Mouse (Mus musculus): Measurements from ENCODE around the gene Kazald1.
A peak's percentile ranks its signal among the peaks of the same experiment; 100 is the strongest.

DNA sequence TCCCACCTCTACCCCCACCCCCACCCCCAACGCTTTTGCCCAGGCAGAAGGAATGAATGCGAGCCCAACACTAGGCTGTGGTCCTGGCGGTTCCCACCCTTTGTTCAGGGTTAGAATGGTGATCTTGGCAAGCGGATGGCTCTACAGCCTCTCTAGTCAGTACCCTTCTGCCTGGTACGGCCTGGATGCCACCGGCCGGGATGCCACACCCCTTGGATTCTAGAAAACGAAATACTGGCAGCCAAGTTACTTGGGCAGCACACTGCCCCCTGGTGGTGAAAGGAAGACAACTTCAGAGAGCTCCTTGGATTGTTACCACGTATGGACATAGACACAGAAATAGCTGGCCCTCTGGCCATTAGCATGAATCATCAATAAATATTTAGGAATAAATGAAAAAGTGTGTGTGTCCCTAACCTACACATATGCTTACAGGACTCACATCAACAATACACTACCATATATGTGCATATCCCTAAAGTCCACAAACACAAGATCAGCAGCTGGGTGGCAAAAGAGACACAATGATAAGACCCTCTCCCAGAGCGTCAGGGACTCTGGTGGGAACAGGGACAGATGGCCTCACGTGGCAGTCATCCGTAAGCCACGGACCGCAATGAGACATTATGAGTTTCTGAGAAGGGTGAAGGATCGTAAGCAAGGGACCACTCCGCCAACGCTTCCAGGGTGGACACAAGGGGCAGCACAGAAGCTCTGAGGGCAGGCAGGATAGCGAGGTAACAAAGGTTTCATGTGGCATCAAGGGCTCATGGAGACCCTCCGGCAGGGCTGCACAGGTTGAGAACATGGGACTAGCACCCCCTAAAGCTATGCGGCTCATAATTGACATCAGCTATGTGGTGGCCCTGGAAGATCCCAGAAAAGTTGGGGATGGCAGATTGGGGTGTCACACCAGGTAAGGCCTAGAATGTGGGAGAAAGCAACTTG, 44.0 kb upstream of the Kazald1 start:
- peak; percentile 80 for TF ChIP-seq CTCF (IDR thresholded peaks at IDR 0.05; ENCODE audit: low read depth, low read length)
- TF ChIP-seq POLR2A (IDR thresholded peaks at IDR 0.05; ENCODE audit: extremely low read depth, insufficient read depth, low read length), result no peak

Data from liver, adult 2 months (tissue).